Mouse (Mus musculus): ENCODE data around the gene Ttc23.

GRCm38 (mm10) chr7:67717520-67717919 lies 70.3 kb downstream of the Ttc23 start:
- TF ChIP-seq CTCF (conservative IDR thresholded peaks at IDR 0.05; ENCODE audit: low read length) (no peak), POU5F1 (IDR thresholded peaks at IDR 0.05; ENCODE audit: borderline replicate concordance, low read length) (no peak)
